Mouse (Mus musculus): ENCODE results near the gene Tmem110. TPM values are rescaled to one million over a fixed set of nuclear protein-coding genes. Genes with fewer than 3 reads are reported as not detected.
A peak's percentile ranks its signal among the peaks of the same experiment; 100 is the strongest.

Tmem110 gene
- polyA plus RNA-seq, 1 experiment from 2014 or later = 25.8 TPM

DNA sequence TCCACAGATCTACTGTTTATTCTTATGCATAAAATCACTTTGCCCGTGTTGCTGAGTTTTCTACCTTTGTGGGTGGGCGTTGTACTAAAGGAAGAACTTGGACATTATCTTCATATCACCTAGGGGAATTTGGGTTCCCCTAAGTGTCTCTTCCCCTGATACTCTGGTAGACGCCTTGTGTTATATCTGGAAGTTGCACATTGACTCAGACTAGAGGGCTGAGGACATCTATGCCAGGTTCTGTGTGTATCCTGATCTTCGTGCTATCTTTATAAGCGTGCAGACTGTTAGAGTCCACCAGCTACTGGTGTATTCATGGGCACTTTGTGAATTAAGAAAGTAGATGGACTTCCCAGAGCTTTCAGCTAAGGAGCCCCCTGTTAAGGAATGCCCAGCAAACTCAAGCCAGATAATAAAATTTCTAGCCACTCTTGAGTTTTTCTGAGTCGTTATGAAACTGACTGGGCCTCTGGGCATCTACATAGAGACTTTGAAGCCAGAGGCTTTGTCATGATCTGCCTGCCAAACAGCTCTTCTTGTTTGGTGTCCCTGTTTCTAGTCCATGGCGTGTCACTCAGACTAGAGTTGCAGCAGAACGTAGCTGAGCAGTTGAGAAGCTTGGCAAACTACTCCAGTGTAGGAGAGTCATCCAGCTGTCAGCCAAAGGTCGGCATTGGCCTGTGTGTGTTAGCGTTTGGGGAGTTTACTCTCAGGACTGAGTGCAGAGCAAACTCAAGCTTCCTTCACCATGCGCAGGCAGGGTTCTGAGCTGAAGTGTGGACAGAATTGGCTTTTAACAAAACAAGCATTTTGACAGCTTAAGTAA lies 3.5 kb downstream of the Tmem110 start:
- Histone ChIP-seq H3K9me3 (replicated peaks) (no peaks in the 10 kb centered on the region), H3K27ac (0 out of 2 replicates have a peak overlapping the region, but pooled peaks have one; percentile 16), H3K4me1 (peaks cover 39% of the 10 kb centered on the region), H3K9ac (no peak overlapping the region), H3K36me3 (no peaks in the 10 kb centered on the region), H3K4me2 (no peak overlapping the region), H3K27me3 (no peaks in the 10 kb centered on the region), H3K4me3 (replicated peaks) (no peak overlapping the region)
- WGBS = 69% methylated on average over 11 of the region's 11 CpGs
- ATAC-seq (replicated peaks; ENCODE audit: low FRiP score) = no peak

DNA sequence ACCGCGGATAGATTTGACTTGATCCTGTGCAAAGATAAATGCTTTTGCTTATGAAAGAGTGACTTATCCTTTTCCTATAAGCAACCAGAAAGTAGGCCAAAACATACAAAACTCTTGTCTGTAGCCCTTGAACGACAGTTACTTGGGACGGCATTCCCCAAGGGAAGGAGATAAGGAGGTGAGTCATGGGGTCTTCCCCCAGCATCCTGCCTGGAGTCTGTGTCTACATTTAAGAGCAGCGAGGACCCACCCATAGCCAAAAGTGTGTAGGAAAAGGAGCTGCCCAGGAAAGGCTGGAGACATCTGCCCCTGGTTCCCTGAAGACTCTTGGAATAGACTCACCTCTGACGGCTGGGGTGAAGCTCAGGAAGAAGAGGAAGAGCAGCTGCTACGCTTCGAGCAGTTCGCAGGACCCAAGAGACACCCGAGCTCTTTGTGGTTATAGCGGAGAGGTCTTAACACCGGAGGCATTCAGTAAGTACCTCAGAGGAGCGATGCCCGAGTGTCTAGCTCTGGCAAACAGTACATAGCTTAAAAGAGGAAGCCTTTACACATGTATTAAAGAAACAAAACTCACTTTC lies 12.1 kb downstream of the Tmem110 start:
- H3K4me1 ChIP-seq = 0 out of 2 replicates have a peak, but pooled peaks cover 2% of the 10 kb centered on the region
- 76% methylated on average over 14 of the region's 14 CpGs for WGBS
- H3K9me3 ChIP-seq (replicated peaks) = no peaks in the 10 kb centered on the region
- ATAC-seq (replicated peaks; ENCODE audit: low FRiP score) = no peak
- H3K36me3 ChIP-seq = peaks cover 16% of the 10 kb centered on the region
- H3K4me2 ChIP-seq = no peak overlapping the region
- no peak overlapping the region for H3K4me3 ChIP-seq (replicated peaks)
- H3K27ac ChIP-seq = no peak overlapping the region
- H3K9ac ChIP-seq = no peak overlapping the region
- no peaks in the 10 kb centered on the region for H3K27me3 ChIP-seq

DNA sequence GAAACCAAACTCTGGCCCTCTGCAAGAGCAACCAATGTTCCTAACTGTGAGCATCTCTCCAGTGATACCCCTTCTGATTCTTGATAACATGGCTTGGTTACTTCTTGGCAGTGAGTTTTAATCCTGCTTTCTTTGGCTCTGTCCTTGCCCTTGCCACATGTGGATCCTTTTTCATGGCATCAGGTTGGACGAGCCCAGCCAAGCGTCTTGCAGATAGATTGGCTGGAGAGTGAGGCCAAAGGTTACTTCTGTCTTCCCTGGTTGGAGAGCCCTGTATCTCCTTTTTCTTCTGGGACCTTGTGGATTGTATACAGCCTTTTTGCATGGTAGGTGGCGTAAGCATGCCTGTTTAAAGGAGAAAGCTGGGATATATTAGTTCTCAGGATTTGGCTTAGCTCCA lies 18.3 kb downstream of the Tmem110 start:
- Histone ChIP-seq H3K9ac (no peak overlapping the region), H3K4me3 (replicated peaks) (no peak overlapping the region), H3K4me2 (no peak overlapping the region), H3K36me3 (peaks cover under 1% of the 10 kb centered on the region; the same call in 1 of the 2 replicates), H3K9me3 (replicated peaks) (no peaks in the 10 kb centered on the region), H3K27ac (no peak overlapping the region), H3K27me3 (no peaks in the 10 kb centered on the region), H3K4me1 (no peaks in the 10 kb centered on the region)
- no peak for ATAC-seq (replicated peaks; ENCODE audit: low FRiP score)
- WGBS = 88% methylated on average over 3 of the region's 3 CpGs

DNA sequence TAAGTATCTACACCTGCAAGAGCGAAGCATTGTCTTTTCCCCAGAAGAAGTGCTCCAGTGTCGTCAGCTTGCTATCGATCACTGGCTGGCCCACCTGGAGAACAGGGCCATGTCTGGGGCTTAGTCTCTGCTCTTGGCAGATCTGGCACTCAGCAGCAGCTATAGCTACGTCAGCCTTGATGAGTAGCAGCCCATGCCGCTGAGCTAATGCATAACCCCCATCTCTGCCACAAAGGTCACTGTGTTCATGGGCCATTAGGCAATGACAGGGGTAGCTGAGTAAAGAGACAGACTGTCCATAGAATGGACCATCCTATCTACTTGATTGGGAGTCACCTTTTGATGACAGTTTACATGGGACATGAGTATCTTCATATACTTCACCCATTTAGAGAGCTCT lies 25.1 kb downstream of the Tmem110 start:
- no peaks in the 10 kb centered on the region for H3K9me3 ChIP-seq (replicated peaks)
- no peaks in the 10 kb centered on the region for H3K4me1 ChIP-seq
- H3K4me3 ChIP-seq (replicated peaks) = no peak overlapping the region
- H3K27me3 ChIP-seq = no peaks in the 10 kb centered on the region
- no peaks in the 10 kb centered on the region for H3K36me3 ChIP-seq
- 82% methylated on average over 5 of the region's 5 CpGs for WGBS
- no peak overlapping the region for H3K9ac ChIP-seq
- H3K27ac ChIP-seq = no peak overlapping the region
- no peak for ATAC-seq (replicated peaks; ENCODE audit: low FRiP score)
- H3K4me2 ChIP-seq = no peak overlapping the region

DNA sequence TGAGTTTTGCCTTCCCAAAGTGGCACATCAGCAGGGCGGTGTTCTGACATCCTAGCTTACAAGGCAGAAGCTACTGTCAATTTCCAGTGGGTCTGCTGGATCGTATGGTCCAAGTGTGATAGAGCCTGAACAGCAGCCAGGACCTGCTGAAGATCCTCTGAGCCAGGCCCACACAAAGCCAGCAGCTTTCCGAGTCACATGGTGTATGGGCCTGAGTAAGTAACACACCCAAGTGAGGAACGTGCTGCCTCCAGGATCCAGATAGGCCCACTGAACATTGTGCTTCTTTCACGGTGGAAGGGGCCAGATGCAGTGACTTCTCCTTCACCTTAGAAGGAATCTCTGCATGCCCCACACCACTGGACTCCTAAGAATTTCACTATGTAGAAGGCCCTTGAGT lies 26.9 kb downstream of the Tmem110 start:
- Histone ChIP-seq H3K9me3 (replicated peaks) (no peaks in the 10 kb centered on the region), H3K27ac (no peak overlapping the region), H3K27me3 (no peaks in the 10 kb centered on the region), H3K9ac (no peak overlapping the region), H3K4me3 (replicated peaks) (no peak overlapping the region), H3K4me2 (no peak overlapping the region), H3K4me1 (no peaks in the 10 kb centered on the region), H3K36me3 (no peaks in the 10 kb centered on the region)
- 88% methylated on average over 5 of the region's 5 CpGs for WGBS
- no peak for ATAC-seq (replicated peaks; ENCODE audit: low FRiP score)

DNA sequence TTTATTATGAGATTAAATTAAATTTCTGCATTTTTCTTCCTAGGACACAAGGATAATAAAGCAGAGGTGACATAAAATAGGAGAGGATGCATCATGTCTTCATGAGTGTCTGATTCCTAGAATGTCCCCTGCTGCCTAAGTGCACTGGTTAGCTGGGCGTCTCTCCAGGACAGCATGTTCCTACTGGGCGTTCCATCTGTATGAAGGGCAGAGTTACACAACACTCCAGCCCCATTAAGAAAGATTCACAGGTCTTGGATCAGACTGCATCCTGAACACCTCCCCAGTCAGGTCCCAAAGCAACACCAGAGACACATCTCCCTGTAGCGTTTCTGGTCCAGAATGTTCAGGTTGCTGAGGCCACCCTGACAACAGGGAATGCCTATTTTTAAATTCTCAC lies 29.9 kb downstream of the Tmem110 start:
- no peaks in the 10 kb centered on the region for H3K9me3 ChIP-seq (replicated peaks)
- H3K4me3 ChIP-seq (replicated peaks) = no peak overlapping the region
- no peak overlapping the region for H3K9ac ChIP-seq
- WGBS = 90% methylated on average over 3 of the region's 3 CpGs
- H3K27me3 ChIP-seq = no peaks in the 10 kb centered on the region
- H3K4me2 ChIP-seq = no peak overlapping the region
- no peak for ATAC-seq (replicated peaks; ENCODE audit: low FRiP score)
- H3K27ac ChIP-seq = no peak overlapping the region
- no peaks in the 10 kb centered on the region for H3K4me1 ChIP-seq
- no peaks in the 10 kb centered on the region for H3K36me3 ChIP-seq

DNA sequence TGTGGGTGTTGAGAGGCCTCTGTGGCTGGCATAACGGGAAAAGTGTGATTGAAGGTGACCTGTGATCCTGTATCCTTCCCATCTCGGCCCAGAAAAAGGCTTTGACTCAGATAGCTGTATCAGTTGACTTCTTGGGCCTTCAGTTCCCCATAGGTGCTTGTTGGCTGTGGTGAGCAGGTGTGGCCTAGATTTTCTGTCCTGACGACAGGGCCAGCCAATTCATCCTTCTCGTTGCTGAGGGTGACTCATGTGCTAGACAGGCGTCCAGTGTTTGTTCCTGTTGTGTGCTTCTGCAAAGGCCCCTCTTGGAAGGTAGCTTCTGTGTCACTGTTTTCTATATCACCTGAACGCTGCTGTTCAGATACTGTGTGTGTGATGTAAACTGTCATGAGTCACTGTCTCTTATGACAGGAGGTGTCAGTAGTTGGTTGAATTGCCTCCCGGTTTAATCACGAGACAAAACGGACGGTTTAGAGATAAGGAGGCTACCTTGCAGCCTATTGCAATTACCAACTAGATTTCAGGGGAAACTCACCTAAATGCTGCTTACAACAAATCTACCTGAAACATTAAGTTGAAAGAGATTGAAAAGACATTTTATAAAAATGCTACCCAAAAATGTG lies 31.6 kb downstream of the Tmem110 start:
- Histone ChIP-seq H3K4me2 (no peak overlapping the region), H3K9me3 (replicated peaks) (no peaks in the 10 kb centered on the region), H3K27me3 (no peaks in the 10 kb centered on the region), H3K36me3 (no peaks in the 10 kb centered on the region), H3K9ac (no peak overlapping the region), H3K4me3 (replicated peaks) (no peak overlapping the region), H3K4me1 (peaks cover 10% of the 10 kb centered on the region; the same call in 1 of the 2 replicates), H3K27ac (no peak overlapping the region)
- ATAC-seq (replicated peaks; ENCODE audit: low FRiP score) = no peak
- WGBS = 84% methylated on average over 10 of the region's 10 CpGs

DNA sequence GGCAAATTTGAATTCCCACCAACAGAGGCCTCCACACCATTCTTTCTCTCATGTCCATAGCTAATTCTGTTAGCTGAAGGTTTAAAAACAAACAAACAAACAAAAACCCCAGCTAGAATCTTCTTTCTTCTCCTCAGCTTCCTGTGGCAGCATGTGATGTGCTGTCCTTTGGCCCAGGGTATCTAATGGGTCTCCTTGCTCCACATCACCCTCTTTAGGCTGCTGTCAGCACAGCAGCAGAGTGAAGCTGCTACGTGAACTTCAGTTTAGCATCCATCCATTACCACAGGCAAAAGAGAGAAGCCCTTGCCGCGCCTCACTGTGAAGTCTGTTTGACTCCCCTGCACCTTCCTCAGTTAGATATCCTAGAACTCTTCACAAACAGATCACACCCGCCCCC lies 32.6 kb downstream of the Tmem110 start:
- WGBS = 67% methylated on average over 4 of the region's 4 CpGs
- Histone ChIP-seq H3K9ac (no peak overlapping the region), H3K27ac (no peak overlapping the region), H3K4me1 (peaks cover 12% of the 10 kb centered on the region; the same call in 1 of the 2 replicates), H3K27me3 (no peaks in the 10 kb centered on the region), H3K9me3 (replicated peaks) (no peaks in the 10 kb centered on the region), H3K4me2 (no peak overlapping the region), H3K36me3 (no peaks in the 10 kb centered on the region), H3K4me3 (replicated peaks) (no peak overlapping the region)
- no peak for ATAC-seq (replicated peaks; ENCODE audit: low FRiP score)

DNA sequence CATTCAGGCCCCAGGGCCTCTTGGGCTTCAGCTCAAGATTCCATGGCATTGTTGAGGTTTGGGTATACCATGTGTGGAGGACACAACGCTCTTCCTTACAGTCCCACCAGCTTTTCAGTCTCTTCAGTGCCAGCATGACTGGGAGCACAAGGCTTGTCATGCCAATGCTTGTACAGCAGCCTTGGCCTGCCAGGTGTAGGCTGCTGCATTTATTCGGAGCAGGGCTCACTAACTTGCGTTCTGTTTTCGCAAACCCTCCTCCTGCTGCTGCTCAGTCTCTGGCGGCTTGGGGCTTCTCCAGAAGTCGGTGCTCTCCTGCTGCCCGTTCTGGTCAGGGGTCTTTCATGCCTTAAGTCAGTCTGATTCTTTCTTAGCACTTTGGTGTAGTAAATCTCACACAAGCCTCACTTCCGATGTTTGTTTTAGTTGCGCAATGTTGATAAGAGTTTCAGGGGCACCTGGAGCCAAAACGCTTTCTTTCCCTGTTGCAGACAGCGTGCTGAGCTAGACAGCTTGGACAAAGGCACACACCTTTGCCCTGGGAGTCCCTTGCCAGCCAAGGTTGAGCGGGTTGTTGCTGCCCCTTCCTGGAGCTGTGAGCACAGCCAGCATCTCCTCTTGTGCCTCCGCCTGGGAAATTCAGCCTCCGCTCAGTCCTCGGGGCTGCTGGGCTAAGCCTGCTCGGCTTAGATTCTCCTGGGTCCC lies 36.2 kb downstream of the Tmem110 start:
- H3K36me3 ChIP-seq = peaks cover 22% of the 10 kb centered on the region
- no peak overlapping the region for H3K27ac ChIP-seq
- WGBS = 50% methylated on average over 16 of the region's 16 CpGs

DNA sequence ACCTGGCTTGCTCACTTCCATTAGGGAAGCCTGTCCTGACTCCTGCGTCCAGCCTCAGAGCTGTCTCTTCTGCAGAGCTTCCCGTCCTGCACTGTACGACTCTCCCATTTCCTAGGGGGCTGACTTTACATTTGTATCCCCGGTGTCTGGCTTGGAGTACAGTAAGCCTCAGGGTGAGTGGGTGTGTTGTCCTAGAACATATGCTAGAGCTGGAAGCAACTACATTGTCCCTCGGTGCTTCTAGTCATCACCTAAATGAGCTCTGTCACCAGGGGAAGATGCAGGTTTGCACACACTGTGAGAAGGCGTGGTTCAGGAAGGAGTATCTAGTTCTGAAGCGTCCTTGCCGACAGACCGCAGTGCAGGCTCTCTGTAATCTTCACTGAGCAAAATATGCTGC lies 37.0 kb downstream of the Tmem110 start:
- H3K9ac ChIP-seq = no peak overlapping the region
- no peak for ATAC-seq (replicated peaks; ENCODE audit: low FRiP score)
- WGBS = 86% methylated on average over 9 of the region's 9 CpGs
- peaks cover 12% of the 10 kb centered on the region; the same call in 1 of the 2 replicates for H3K4me1 ChIP-seq
- H3K27me3 ChIP-seq = no peaks in the 10 kb centered on the region
- H3K4me2 ChIP-seq = no peak overlapping the region
- no peak overlapping the region for H3K27ac ChIP-seq
- H3K36me3 ChIP-seq = peaks cover 26% of the 10 kb centered on the region
- H3K9me3 ChIP-seq (replicated peaks) = no peaks in the 10 kb centered on the region
- H3K4me3 ChIP-seq (replicated peaks) = no peak overlapping the region

More for the DNA sequence above, 36.2 kb downstream of the Tmem110 start:
- no peak overlapping the region for H3K4me3 ChIP-seq (replicated peaks)
- H3K4me2 ChIP-seq = no peak overlapping the region
- no peak for ATAC-seq (replicated peaks; ENCODE audit: low FRiP score)
- no peaks in the 10 kb centered on the region for H3K27me3 ChIP-seq
- no peak overlapping the region for H3K9ac ChIP-seq
- H3K4me1 ChIP-seq = peaks cover 12% of the 10 kb centered on the region; the same call in 1 of the 2 replicates
- no peaks in the 10 kb centered on the region for H3K9me3 ChIP-seq (replicated peaks)

DNA sequence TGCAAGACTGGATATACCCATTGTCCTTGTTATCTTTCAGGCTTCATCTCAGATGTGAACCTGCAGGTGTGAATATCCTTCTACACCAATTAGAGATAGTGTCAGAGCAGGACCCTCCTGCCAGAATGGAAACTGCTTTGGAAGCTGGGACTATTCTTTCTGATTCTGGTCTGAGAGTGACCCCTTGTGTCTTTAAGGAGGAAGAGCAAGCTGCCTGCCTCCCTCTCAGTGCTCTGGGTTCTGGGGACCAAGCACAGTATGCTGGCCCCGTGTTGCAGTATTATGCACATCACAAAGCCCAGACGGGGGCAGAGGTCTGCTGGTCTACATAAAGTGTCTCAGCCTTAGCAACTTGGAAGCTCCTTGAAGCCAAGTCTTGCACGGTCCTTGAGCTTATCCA lies 39.9 kb downstream of the Tmem110 start:
- ATAC-seq (replicated peaks; ENCODE audit: low FRiP score) = no peak
- Histone ChIP-seq H3K4me1 (peaks cover 23% of the 10 kb centered on the region), H3K4me3 (replicated peaks) (no peak overlapping the region), H3K27me3 (no peaks in the 10 kb centered on the region), H3K36me3 (peaks cover 30% of the 10 kb centered on the region), H3K4me2 (no peak overlapping the region), H3K9ac (no peak overlapping the region), H3K27ac (no peak overlapping the region), H3K9me3 (replicated peaks) (no peaks in the 10 kb centered on the region)
- 65% methylated on average over 3 of the region's 3 CpGs for WGBS

DNA sequence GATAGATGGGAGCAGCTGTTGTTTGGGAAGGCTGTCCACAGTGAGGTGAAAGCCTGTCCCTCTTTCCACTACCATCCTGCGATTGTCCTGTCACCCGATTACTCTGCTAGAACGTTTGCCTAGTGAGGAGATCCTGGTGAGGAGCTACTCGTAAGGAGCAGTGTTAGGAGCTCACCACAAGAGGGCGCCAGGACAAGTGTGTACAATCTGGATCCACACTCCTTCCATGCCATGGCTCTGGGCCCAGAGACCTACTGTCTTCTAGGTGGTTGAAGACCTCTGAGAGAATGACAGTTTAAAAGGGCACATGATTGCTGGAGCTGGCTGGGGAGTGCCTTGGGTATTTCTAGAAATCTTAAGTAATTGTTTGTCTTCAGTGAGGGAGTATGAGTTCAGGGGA lies 41.7 kb downstream of the Tmem110 start:
- H3K4me3 ChIP-seq (replicated peaks) = no peak overlapping the region
- 25% methylated on average over 5 of the region's 5 CpGs for WGBS
- peaks cover 35% of the 10 kb centered on the region for H3K36me3 ChIP-seq
- H3K4me2 ChIP-seq = no peak overlapping the region
- H3K9me3 ChIP-seq (replicated peaks) = no peaks in the 10 kb centered on the region
- H3K27ac ChIP-seq = no peak overlapping the region
- peaks cover 17% of the 10 kb centered on the region for H3K4me1 ChIP-seq
- ATAC-seq (replicated peaks; ENCODE audit: low FRiP score) = 0 out of 2 replicates have a peak, but pooled peaks have one; percentile 58
- H3K27me3 ChIP-seq = no peaks in the 10 kb centered on the region
- H3K9ac ChIP-seq = no peak overlapping the region
